In the genomic region with DNA sequence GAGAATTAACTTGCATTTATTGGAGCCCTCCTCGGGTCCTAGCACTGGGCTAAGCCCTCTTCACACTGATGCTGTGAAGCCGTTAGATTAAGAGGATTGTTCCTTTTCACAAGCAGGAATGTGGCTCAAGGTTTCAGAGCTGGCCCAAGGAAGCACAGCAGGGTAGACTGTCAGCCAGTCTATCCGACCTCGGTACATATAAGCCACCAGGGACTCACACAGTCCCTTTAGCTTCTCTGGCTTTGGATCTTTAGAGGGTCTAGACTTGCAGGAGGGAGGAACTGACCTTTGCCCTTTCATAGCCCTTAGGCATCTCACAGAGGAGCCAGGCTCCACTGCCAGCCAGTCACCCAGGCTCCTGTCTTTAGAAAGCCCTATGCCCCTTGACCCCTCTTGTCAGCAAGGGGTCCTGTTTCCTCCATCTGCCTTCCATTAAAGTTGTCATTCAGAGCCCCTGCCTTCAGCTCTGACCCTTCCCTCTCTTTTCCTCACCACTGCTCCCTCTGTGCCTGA, we compare ENCODE assay signal across 7 mouse cellular contexts. TPM values are rescaled to one million over a fixed set of nuclear protein-coding genes. Genes with fewer than 3 reads are reported as not detected.
DNase-seq lines count a peak whose midpoint lies in the region; ATAC-seq and TF ChIP-seq lines count a peak whose summit lies in the region.

TSS of gene Asb6 (minus strand) at position 51 of the 513 bp plus-strand sequence.

- H3K9me3 ChIP-seq in megakaryocyte, embryonic 14.5 days = no peaks in the 10 kb centered on the region
- no peaks in the 10 kb centered on the region for H3K9me3 ChIP-seq in hindbrain, embryonic 14.5 days (ENCODE audit: control insufficient read depth, low read length)
- H3K9me3 ChIP-seq in liver, postnatal 0 days (ENCODE audit: low read length) = no peaks in the 10 kb centered on the region

- peak; percentile 84 for DNase-seq in embryo, embryonic 9.5 days (ENCODE audit: extremely low spot score)
- no peak for DNase-seq in hindbrain, embryonic 14.5 days (ENCODE audit: low spot score)
- no peak for DNase-seq in liver, postnatal 0 days
- no peak for DNase-seq in cerebellum, postnatal 36 days
- DNase-seq in ovary, adult 18-20 months (ENCODE audit: low spot score) = no peak

- peaks cover 42% of the 10 kb centered on the region for H3K27me3 ChIP-seq in megakaryocyte, embryonic 14.5 days (replicated peaks)
- H3K27me3 ChIP-seq in hindbrain, embryonic 14.5 days (ENCODE audit: control insufficient read depth, insufficient read depth, low read length) = no peaks in the 10 kb centered on the region
- H3K27me3 ChIP-seq in liver, postnatal 0 days (ENCODE audit: insufficient read depth, low read length) = no peaks in the 10 kb centered on the region

- H3K4me3 ChIP-seq in megakaryocyte, embryonic 14.5 days (replicated peaks) = no peak within 1 kb of the TSS
- no peak within 1 kb of the TSS for H3K4me3 ChIP-seq in hindbrain, embryonic 14.5 days (replicated peaks; ENCODE audit: low read length)
- H3K4me3 ChIP-seq in liver, postnatal 0 days (ENCODE audit: low read depth, low read length) = no peak within 1 kb of the TSS

- no peak for TF ChIP-seq CTCF in liver, postnatal 0 days (IDR thresholded peaks at IDR 0.05; ENCODE audit: low read depth)

- TF ChIP-seq EP300 in liver, postnatal 0 days (IDR thresholded peaks at IDR 0.05; ENCODE audit: low read depth) = no peak

- peaks cover 17% of the 10 kb centered on the region for H3K36me3 ChIP-seq in megakaryocyte, embryonic 14.5 days (replicated peaks; ENCODE audit: low read length)
- H3K36me3 ChIP-seq in hindbrain, embryonic 14.5 days (replicated peaks; ENCODE audit: control insufficient read depth, insufficient read depth) = peaks cover 13% of the 10 kb centered on the region
- peaks cover 14% of the 10 kb centered on the region for H3K36me3 ChIP-seq in liver, postnatal 0 days (replicated peaks; ENCODE audit: insufficient read depth, low read length)

- no peak within 1 kb of the TSS for H3K4me2 ChIP-seq in hindbrain, embryonic 14.5 days (replicated peaks)
- no peak within 1 kb of the TSS for H3K4me2 ChIP-seq in liver, postnatal 0 days (ENCODE audit: low read depth, low read length)

- no peak within 1 kb of the TSS for H3K9ac ChIP-seq in hindbrain, embryonic 14.5 days
- H3K9ac ChIP-seq in liver, postnatal 0 days (replicated peaks) = no peak within 1 kb of the TSS

- ATAC-seq in megakaryocyte, adult 5-6 weeks (ENCODE audit: poor library complexity, severe bottlenecking) = no peak
- no peak for ATAC-seq in hindbrain, embryonic 14.5 days (ENCODE audit: low FRiP score)
- no peak for ATAC-seq in liver, postnatal 0 days

- WGBS in hindbrain, embryonic 14.5 days = 15% methylated on average over 4 of the region's 4 CpGs
- 58% methylated on average over 4 of the region's 4 CpGs for WGBS in liver, postnatal 0 days (ENCODE audit: insufficient replicate concordance)

- peaks cover 35% of the 10 kb centered on the region for H3K4me1 ChIP-seq in megakaryocyte, embryonic 14.5 days
- peaks cover 11% of the 10 kb centered on the region for H3K4me1 ChIP-seq in hindbrain, embryonic 14.5 days (replicated peaks; ENCODE audit: control insufficient read depth, insufficient read depth, low read length)
- peaks cover 23% of the 10 kb centered on the region for H3K4me1 ChIP-seq in liver, postnatal 0 days (ENCODE audit: insufficient read depth)

- no peak within 1 kb of the TSS for H3K27ac ChIP-seq in hindbrain, embryonic 14.5 days
- no peak within 1 kb of the TSS for H3K27ac ChIP-seq in liver, postnatal 0 days (ENCODE audit: low read depth)

RNA-seq across cellular contexts. Expression of gene Asb6, which starts in this region (rescaled TPM):
- polyA plus RNA-seq in megakaryocyte, embryonic 14.5 days (2012; ENCODE audit: insufficient read depth, low replicate concordance) = 14.8 and 21.5 TPM in 2 replicates
- total RNA-seq in megakaryocyte, adult 5-6 weeks (2015) = 4.3 and 6.1 TPM in 2 replicates
- 12.6 and 17.1 TPM in 2 replicates for total RNA-seq in megakaryocyte, adult 5-6 weeks (2017)
- 37.6 and 39.3 TPM in 2 replicates for polyA plus RNA-seq in hindbrain, embryonic 14.5 days (2014; fragmentation: Nextera tagmentation; extraction: Ambion mirVana)
- 16.7 and 16.9 TPM in 2 replicates for polyA plus RNA-seq in liver, postnatal 0 days (2015; fragmentation: Nextera tagmentation; extraction: Ambion mirVana)
